In the genomic region with DNA sequence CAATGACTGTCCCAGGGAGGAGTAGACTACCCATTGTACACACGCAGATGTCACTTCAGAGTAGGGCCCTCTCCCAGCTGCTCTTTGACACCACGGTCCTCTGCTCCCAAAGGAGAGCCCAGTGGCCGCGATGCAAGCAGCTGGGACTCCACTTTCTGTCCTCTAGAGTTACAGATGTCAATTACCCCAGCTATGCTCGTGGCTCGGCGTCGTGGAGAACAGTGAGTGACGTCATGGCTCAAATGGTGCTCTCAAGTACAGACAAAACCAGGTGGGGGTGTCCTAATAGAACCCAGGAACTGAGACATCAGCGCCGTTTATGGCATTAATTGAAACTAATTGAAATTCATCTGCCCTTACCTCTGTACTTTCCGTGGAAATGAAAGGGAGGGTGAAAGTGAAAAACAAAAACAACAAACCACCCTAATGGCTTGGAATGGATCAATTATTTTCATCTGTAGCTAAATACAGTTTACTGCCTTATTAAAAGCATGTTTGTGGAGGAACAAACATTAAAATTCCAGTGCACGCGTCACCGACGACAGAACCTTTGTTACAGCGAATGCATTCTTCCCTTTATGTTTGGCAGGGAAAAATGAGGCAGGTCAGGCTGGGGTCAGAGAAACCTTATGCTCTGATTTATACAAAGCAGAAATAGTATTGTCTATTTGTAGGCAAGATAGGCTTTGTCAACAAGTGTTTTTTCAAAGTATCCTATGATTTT, we compare ENCODE assay signal across 17 mouse cellular contexts.
DNase-seq lines count a peak whose midpoint lies in the region; ATAC-seq and TF ChIP-seq lines count a peak whose summit lies in the region.
"Had no signal": no experiment of that assay in that cellular context is flagged by ENCODE, and none has a peak within 500 bp of the region (broad histone marks: within the 10 kb centered on the region; RNA-seq: fewer than 3 reads in every experiment).

No protein-coding gene starts in this region.

- 0 out of 2 replicates have a peak, but pooled peaks cover 10% of the 10 kb centered on the region for H3K27me3 ChIP-seq in forebrain, embryonic 10.5 days (ENCODE audit: poor library complexity, severe bottlenecking)
- H3K27me3 ChIP-seq in forebrain, embryonic 15.5 days: no peaks in the 10 kb centered on the region
- no peaks in the 10 kb centered on the region; the same call in 1 of the 2 replicates for H3K27me3 ChIP-seq in midbrain, embryonic 12.5 days
- H3K27me3 ChIP-seq in midbrain, embryonic 16.5 days (ENCODE audit: control insufficient read depth, insufficient read depth, low read depth, low read length): no peaks in the 10 kb centered on the region
- no peaks in the 10 kb centered on the region for H3K27me3 ChIP-seq in limb, embryonic 14.5 days (ENCODE audit: control insufficient read depth, insufficient read depth, low read length)
- H3K27me3 ChIP-seq: heart, embryonic 15.5 days; liver, embryonic 12.5 days had no signal

- no peak for TF ChIP-seq POLR2A in limb, embryonic 14.5 days (IDR thresholded peaks at IDR 0.05; ENCODE audit: borderline replicate concordance, extremely low read depth, insufficient read depth, insufficient read length)

- no peak overlapping the region for H3K9ac ChIP-seq in forebrain, embryonic 15.5 days (replicated peaks)
- H3K9ac ChIP-seq in midbrain, embryonic 12.5 days (replicated peaks): no peak overlapping the region
- no peak overlapping the region for H3K9ac ChIP-seq in midbrain, embryonic 16.5 days (ENCODE audit: low read depth, low read length)
- H3K9ac ChIP-seq in limb, embryonic 14.5 days (ENCODE audit: low read depth, low read length, severe bottlenecking): no peak overlapping the region
- H3K9ac ChIP-seq: heart, embryonic 15.5 days; liver, embryonic 12.5 days had no signal

- no peak overlapping the region for H3K4me3 ChIP-seq in forebrain, embryonic 10.5 days
- H3K4me3 ChIP-seq in forebrain, embryonic 15.5 days: no peak overlapping the region
- no peak overlapping the region for H3K4me3 ChIP-seq in midbrain, embryonic 12.5 days
- no peak overlapping the region for H3K4me3 ChIP-seq in midbrain, embryonic 16.5 days (ENCODE audit: low read depth, low read length)
- no peak overlapping the region for H3K4me3 ChIP-seq in limb, embryonic 14.5 days (replicated peaks; ENCODE audit: low read length)
- H3K4me3 ChIP-seq: heart, embryonic 15.5 days; left cerebral cortex, adult 2 months; liver, embryonic 12.5 days had no signal

- no peak overlapping the region for H3K4me2 ChIP-seq in forebrain, embryonic 15.5 days (replicated peaks)
- H3K4me2 ChIP-seq in midbrain, embryonic 12.5 days (replicated peaks): no peak overlapping the region
- H3K4me2 ChIP-seq in midbrain, embryonic 16.5 days (ENCODE audit: low read length): no peak overlapping the region
- H3K4me2 ChIP-seq in limb, embryonic 14.5 days (replicated peaks; ENCODE audit: low read depth, low read length, severe bottlenecking): no peak overlapping the region
- H3K4me2 ChIP-seq: heart, embryonic 15.5 days; liver, embryonic 12.5 days had no signal

- no peak for DNase-seq in forebrain, embryonic 10.5 days (ENCODE audit: extremely low spot score, low spot score)
- DNase-seq in limb, embryonic 14.5 days (ENCODE audit: low spot score): peak; percentile 21
- DNase-seq in gastrocnemius, adult 18-20 months (ENCODE audit: low spot score): no peak
- DNase-seq in right cerebral cortex, adult 18-20 months: no peak
- DNase-seq in gastrocnemius, postnatal 4 days (ENCODE audit: low spot score in 2 of 2): no peak
- DNase-seq: adrenal gland, postnatal 25 days; cerebellum, postnatal 36 days; gastrocnemius, postnatal 25 days; lung, postnatal 14 days; spleen, adult 18-20 months had no signal

- peak overlapping the region; percentile 66 for H3K27ac ChIP-seq in forebrain, embryonic 10.5 days
- H3K27ac ChIP-seq in forebrain, embryonic 15.5 days (replicated peaks): no peak overlapping the region
- no peak overlapping the region for H3K27ac ChIP-seq in midbrain, embryonic 12.5 days (replicated peaks)
- no peak overlapping the region for H3K27ac ChIP-seq in midbrain, embryonic 16.5 days (ENCODE audit: low read length)
- H3K27ac ChIP-seq in limb, embryonic 14.5 days (replicated peaks; ENCODE audit: low read depth, low read length): no peak overlapping the region
- H3K27ac ChIP-seq: heart, embryonic 15.5 days; left cerebral cortex, adult 2 months; liver, embryonic 12.5 days had no signal

- no peak; the same call in 1 of the 2 replicates for ATAC-seq in forebrain, embryonic 15.5 days (replicated peaks)
- peak; percentile 47; the same call in 1 of the 2 replicates for ATAC-seq in midbrain, embryonic 12.5 days (ENCODE audit: low FRiP score, low read depth)
- ATAC-seq in midbrain, embryonic 16.5 days: no peak
- ATAC-seq in limb, embryonic 14.5 days (ENCODE audit: low FRiP score, low read depth): peak; percentile 66
- ATAC-seq: inflammation-experienced regulatory T-cells, adult 6 months; liver, embryonic 12.5 days had no signal

- H3K36me3 ChIP-seq in forebrain, embryonic 10.5 days (replicated peaks): no peaks in the 10 kb centered on the region
- H3K36me3 ChIP-seq in forebrain, embryonic 15.5 days: no peaks in the 10 kb centered on the region
- H3K36me3 ChIP-seq in midbrain, embryonic 12.5 days: no peaks in the 10 kb centered on the region
- H3K36me3 ChIP-seq in midbrain, embryonic 16.5 days (ENCODE audit: control insufficient read depth, insufficient read depth, low read length): no peaks in the 10 kb centered on the region
- no peaks in the 10 kb centered on the region for H3K36me3 ChIP-seq in limb, embryonic 14.5 days (ENCODE audit: control insufficient read depth, insufficient read depth, low read length)
- H3K36me3 ChIP-seq: heart, embryonic 15.5 days; liver, embryonic 12.5 days had no signal

- H3K4me1 ChIP-seq in forebrain, embryonic 10.5 days: peaks cover 25% of the 10 kb centered on the region
- H3K4me1 ChIP-seq in forebrain, embryonic 15.5 days: peaks cover 12% of the 10 kb centered on the region
- H3K4me1 ChIP-seq in midbrain, embryonic 12.5 days: peaks cover 17% of the 10 kb centered on the region
- H3K4me1 ChIP-seq in midbrain, embryonic 16.5 days (ENCODE audit: control insufficient read depth, insufficient read depth, low read length): no peaks in the 10 kb centered on the region
- H3K4me1 ChIP-seq in limb, embryonic 14.5 days (ENCODE audit: control insufficient read depth, insufficient read depth, low read length): no peaks in the 10 kb centered on the region
- H3K4me1 ChIP-seq: heart, embryonic 15.5 days had no signal

- 53% methylated on average over 17 of the region's 17 CpGs for WGBS in forebrain, embryonic 10.5 days
- 25% methylated on average over 17 of the region's 17 CpGs for WGBS in forebrain, embryonic 15.5 days
- 43% methylated on average over 17 of the region's 17 CpGs for WGBS in midbrain, embryonic 12.5 days
- 29% methylated on average over 17 of the region's 17 CpGs for WGBS in midbrain, embryonic 16.5 days
- WGBS in limb, embryonic 14.5 days: 40% methylated on average over 17 of the region's 17 CpGs

- no peaks in the 10 kb centered on the region for H3K9me3 ChIP-seq in forebrain, embryonic 10.5 days
- H3K9me3 ChIP-seq in forebrain, embryonic 15.5 days: no peaks in the 10 kb centered on the region
- no peaks in the 10 kb centered on the region for H3K9me3 ChIP-seq in midbrain, embryonic 12.5 days
- H3K9me3 ChIP-seq in midbrain, embryonic 16.5 days (replicated peaks; ENCODE audit: control insufficient read depth, low read length, poor library complexity, severe bottlenecking): no peaks in the 10 kb centered on the region
- H3K9me3 ChIP-seq in limb, embryonic 14.5 days (ENCODE audit: control insufficient read depth, low read length): no peaks in the 10 kb centered on the region
- H3K9me3 ChIP-seq: heart, embryonic 15.5 days; liver, embryonic 12.5 days had no signal

Comparison
In these comparisons a context has a peak if more than half of its experiments do, and no peak if none do; other contexts are left out.
1. ATAC-seq: peak in midbrain, embryonic 12.5 days (single experiment) and limb, embryonic 14.5 days (single experiment); none in forebrain, embryonic 15.5 days (single experiment) and midbrain, embryonic 16.5 days (single experiment).